Mouse (Mus musculus): ENCODE results near the gene Fnbp1. TPM values are rescaled to one million over a fixed set of nuclear protein-coding genes. Genes with fewer than 3 reads are reported as not detected.
A peak's percentile ranks its signal among the peaks of the same experiment; 100 is the strongest.
"Not testable (repeated sequence)": the region's sequence is repeated elsewhere in the genome, so short reads cannot be mapped to it uniquely, and the experiment has no call there.

Fnbp1 gene
- 10 to 100 TPM; 10.6 to 10.7 TPM for total RNA-seq (2021)
- long read RNA-seq, experiment 1, partial matches to known transcripts, result 0 of 3 reads
- long read RNA-seq, experiment 1, other reads (novel, unspliced or antisense), result 3 of 3 reads
- long read RNA-seq, experiment 2, partial matches to known transcripts, result 0 of 3 reads
- long read RNA-seq, experiment 2, other reads (novel, unspliced or antisense), result 3 of 3 reads

GRCm38 (mm10) chr2:31141867-31142454 is at the start of gene Fnbp1:
Gene Fnbp1, minus strand, starts transcription at chr2:31142008.
- DNase-seq, result peak; percentile 81 to 82
- intact Hi-C loops (cut with DNase I), result loop anchor here (5.0 kb wide), 1 partner anchor 120 kb away; no protein-coding TSS in a partner anchor

- intact Hi-C loops (cut with DNase I), result loop anchor here (5.0 kb wide), 1 partner anchor 193 kb away; no protein-coding TSS in a partner anchor
- no peak for DNase-seq
These were observed 47.8 kb upstream of the Fnbp1 start for GRCm38 (mm10) chr2:31189654-31190053.

GRCm38 (mm10) chr2:31188691-31189090 is 46.9 kb upstream of the Fnbp1 start:
- intact Hi-C loops (cut with DNase I), result no loop called here

GRCm38 (mm10) chr2:31183830-31184229 is 42.0 kb upstream of the Fnbp1 start:
- intact Hi-C loops (cut with DNase I), result no loop called here

More at GRCm38 (mm10) chr2:31188691-31189090, 46.9 kb upstream of the Fnbp1 start:
- DNase-seq, result no peak

GRCm38 (mm10) chr2:31182786-31183330 is 41.0 kb upstream of the Fnbp1 start:
- no peak for DNase-seq
- intact Hi-C loops (cut with DNase I), result no loop called here

More at GRCm38 (mm10) chr2:31183830-31184229, 42.0 kb upstream of the Fnbp1 start:
- no peak for DNase-seq

- no peak for DNase-seq
- intact Hi-C loops (cut with DNase I), result no loop called here
These were observed 38.3 kb upstream of the Fnbp1 start for GRCm38 (mm10) chr2:31180081-31180551.

- intact Hi-C loops (cut with DNase I), result no loop called here
These were observed 37.7 kb upstream of the Fnbp1 start for GRCm38 (mm10) chr2:31179471-31179870.

GRCm38 (mm10) chr2:31178593-31178992 is 36.8 kb upstream of the Fnbp1 start:
- intact Hi-C loops (cut with DNase I); DNase-seq: not testable (repeated sequence)

More at GRCm38 (mm10) chr2:31179471-31179870, 37.7 kb upstream of the Fnbp1 start:
- DNase-seq, result no peak

- DNase-seq, result no peak
- intact Hi-C loops (cut with DNase I), result no loop called here
These were observed 31.5 kb upstream of the Fnbp1 start for GRCm38 (mm10) chr2:31173290-31173689.

GRCm38 (mm10) chr2:31172536-31172935 is 30.7 kb upstream of the Fnbp1 start:
- no peak for DNase-seq
- intact Hi-C loops (cut with DNase I), result no loop called here

GRCm38 (mm10) chr2:31172001-31172400 is 30.2 kb upstream of the Fnbp1 start:
- intact Hi-C loops (cut with DNase I), result no loop called here
- no peak for DNase-seq

- intact Hi-C loops (cut with DNase I), result no loop called here
- DNase-seq, result no peak
These were observed 28.4 kb upstream of the Fnbp1 start for GRCm38 (mm10) chr2:31170164-31170563.

GRCm38 (mm10) chr2:31169001-31169400 is 27.2 kb upstream of the Fnbp1 start:
- DNase-seq, result no peak
- intact Hi-C loops (cut with DNase I), result loop anchor here (5.0 kb wide), 1 partner anchor 147 kb away; no protein-coding TSS in a partner anchor

- intact Hi-C loops (cut with DNase I), result loop anchor here (5.0 kb wide), 1 partner anchor 145 kb away; no protein-coding TSS in a partner anchor
- not testable (repeated sequence) for DNase-seq
These were observed 25.8 kb upstream of the Fnbp1 start for GRCm38 (mm10) chr2:31167571-31167970.

GRCm38 (mm10) chr2:31165529-31165928 is 23.7 kb upstream of the Fnbp1 start:
- intact Hi-C loops (cut with DNase I), result loop anchor here (5.0 kb wide), 1 partner anchor 143 kb away; no protein-coding TSS in a partner anchor

GRCm38 (mm10) chr2:31164841-31165455 is 23.1 kb upstream of the Fnbp1 start:
- intact Hi-C loops (cut with DNase I), result loop anchor here (5.0 kb wide), 1 partner anchor 143 kb away; no protein-coding TSS in a partner anchor
- DNase-seq, result no peak

More at GRCm38 (mm10) chr2:31165529-31165928, 23.7 kb upstream of the Fnbp1 start:
- DNase-seq, result no peak

GRCm38 (mm10) chr2:31163361-31164118 is 21.7 kb upstream of the Fnbp1 start:
- intact Hi-C loops (cut with DNase I), result no loop called here

GRCm38 (mm10) chr2:31161620-31162019 is 19.8 kb upstream of the Fnbp1 start:
- DNase-seq, result no peak
- intact Hi-C loops (cut with DNase I), result no loop called here

More at GRCm38 (mm10) chr2:31163361-31164118, 21.7 kb upstream of the Fnbp1 start:
- DNase-seq, result no peak

- intact Hi-C loops (cut with DNase I), result no loop called here
- no peak for DNase-seq
These were observed 18.5 kb upstream of the Fnbp1 start for GRCm38 (mm10) chr2:31160147-31160920.
